Mouse (Mus musculus): ENCODE data around the gene Nsun5.
A peak's percentile ranks its signal among the peaks of the same experiment; 100 is the strongest.
"Not testable (repeated sequence)": the region's sequence is repeated elsewhere in the genome, so short reads cannot be mapped to it uniquely, and the experiment has no call there.

The Nsun5 gene

GRCm38 (mm10) chr5:135369787-135370654 lies at the start of gene Nsun5:
TSS of gene Nsun5 (plus strand) at chr5:135369953.
- peak; percentile 95 for DNase-seq (ENCODE audit: low read depth, low spot score)

- DNase-seq (ENCODE audit: low read depth, low spot score) = no peak
Measured at GRCm38 (mm10) chr5:135322197-135322596, 47.6 kb upstream of the Nsun5 start.

- no peak for DNase-seq (ENCODE audit: low read depth, low spot score)
Measured at GRCm38 (mm10) chr5:135326121-135326659, 43.6 kb upstream of the Nsun5 start.

GRCm38 (mm10) chr5:135329471-135329870 lies 40.3 kb upstream of the Nsun5 start:
- no peak for DNase-seq (ENCODE audit: low read depth, low spot score)

- no peak for DNase-seq (ENCODE audit: low read depth, low spot score)
Measured at GRCm38 (mm10) chr5:135330201-135330600, 39.6 kb upstream of the Nsun5 start.

- no peak for DNase-seq (ENCODE audit: low read depth, low spot score)
Measured at GRCm38 (mm10) chr5:135331161-135331560, 38.6 kb upstream of the Nsun5 start.

GRCm38 (mm10) chr5:135337575-135337974 lies 32.2 kb upstream of the Nsun5 start:
- DNase-seq (ENCODE audit: low read depth, low spot score) = no peak

- no peak for DNase-seq (ENCODE audit: low read depth, low spot score)
Measured at GRCm38 (mm10) chr5:135345989-135346388, 23.8 kb upstream of the Nsun5 start.

GRCm38 (mm10) chr5:135346430-135346829 lies 23.3 kb upstream of the Nsun5 start:
- DNase-seq (ENCODE audit: low read depth, low spot score) = no peak

GRCm38 (mm10) chr5:135347511-135348011 lies 22.2 kb upstream of the Nsun5 start:
- DNase-seq (ENCODE audit: low read depth, low spot score) = no peak

GRCm38 (mm10) chr5:135349862-135350261 lies 19.9 kb upstream of the Nsun5 start, which contains the start of gene Fkbp6:
TSS of gene Fkbp6 (minus strand) at chr5:135350044.
- no peak for DNase-seq (ENCODE audit: low read depth, low spot score)

- no peak for DNase-seq (ENCODE audit: low read depth, low spot score)
Measured at GRCm38 (mm10) chr5:135351606-135352005, 18.1 kb upstream of the Nsun5 start.

GRCm38 (mm10) chr5:135352995-135353394 lies 16.8 kb upstream of the Nsun5 start, which contains the start of gene Trim50:
TSS of gene Trim50 (plus strand) at chr5:135353295.
- no peak for DNase-seq (ENCODE audit: low read depth, low spot score)

GRCm38 (mm10) chr5:135353564-135353963 lies 16.2 kb upstream of the Nsun5 start:
- DNase-seq (ENCODE audit: low read depth, low spot score) = peak; percentile 38

- DNase-seq (ENCODE audit: low read depth, low spot score) = no peak
Measured at GRCm38 (mm10) chr5:135356090-135356489, 13.7 kb upstream of the Nsun5 start.

- peak; percentile 14 for DNase-seq (ENCODE audit: low read depth, low spot score)
Measured at GRCm38 (mm10) chr5:135357556-135357955, 12.2 kb upstream of the Nsun5 start.

- DNase-seq (ENCODE audit: low read depth, low spot score) = no peak
Measured at GRCm38 (mm10) chr5:135359772-135360171, 10.0 kb upstream of the Nsun5 start.

GRCm38 (mm10) chr5:135362572-135362971 lies 7.2 kb upstream of the Nsun5 start:
- no peak for DNase-seq (ENCODE audit: low read depth, low spot score)

- peak; percentile 67 for DNase-seq (ENCODE audit: low read depth, low spot score)
Measured at GRCm38 (mm10) chr5:135363540-135363939, 6.2 kb upstream of the Nsun5 start.

- DNase-seq (ENCODE audit: low read depth, low spot score) = no peak
Measured at GRCm38 (mm10) chr5:135367841-135368240, 1.9 kb upstream of the Nsun5 start.

- no peak for DNase-seq (ENCODE audit: low read depth, low spot score)
Measured at GRCm38 (mm10) chr5:135368312-135368711, 1.4 kb upstream of the Nsun5 start.

GRCm38 (mm10) chr5:135369196-135369595 lies 557 bp upstream of the Nsun5 start:
- not testable (repeated sequence) for DNase-seq (ENCODE audit: low read depth, low spot score)

GRCm38 (mm10) chr5:135371195-135371594 lies 1.4 kb downstream of the Nsun5 start:
- DNase-seq (ENCODE audit: low read depth, low spot score) = no peak

Data from forelimb bud, embryonic 11.5 days (tissue).